Mouse (Mus musculus) kidney, adult 2 months (tissue): ENCODE measurements around the gene Map4k3. TPM values are rescaled to one million over a fixed set of nuclear protein-coding genes. Genes with fewer than 3 reads are reported as not detected.

ENCODE experiments used
- DNase-seq: peaks from one replicate; pipeline ENCODE4 v3.0.0; 2021
- H3K27ac ChIP-seq: fragments of 200-500 bp; 2 replicates; pipeline ENCODE4 v1.5.1; 2012; ENCODE audit warnings: low read depth, low read length, control low read depth, inconsistent platforms; ENCODE audit not compliant: insufficient read depth
- H3K27me3 ChIP-seq: fragments of 200-500 bp; replicated peaks from 2 replicates; pipeline ENCODE4 v1.6.1; 2012; ENCODE audit warnings: mild to moderate bottlenecking, moderate library complexity, low read length, inconsistent platforms; ENCODE audit not compliant: control insufficient read depth, insufficient read depth
- H3K36me3 ChIP-seq: fragments of 200-500 bp; 2 replicates; pipeline ENCODE4 v1.6.1; 2012; ENCODE audit warnings: mild to moderate bottlenecking, moderate library complexity, low read length, inconsistent platforms; ENCODE audit not compliant: control insufficient read depth, insufficient read depth
- H3K4me1 ChIP-seq: fragments of 200-500 bp; 2 replicates; pipeline ENCODE4 v1.6.1; 2011; ENCODE audit warnings: low read length; ENCODE audit not compliant: control insufficient read depth, insufficient read depth
- H3K4me3 ChIP-seq: fragments of 200-500 bp; 2 replicates; pipeline ENCODE4 v1.5.1; 2011; ENCODE audit warnings: mild to moderate bottlenecking, low read depth, low read length, control low read depth; ENCODE audit not compliant: insufficient read depth
- CTCF ChIP-seq: fragments of 200-500 bp; conservative IDR thresholded peaks from 2 replicates; pipeline ENCODE4 v1.5.1; 2011; ENCODE audit warnings: low read depth, mild to moderate bottlenecking, control low read depth, low read length, moderate library complexity, mixed read lengths; ENCODE audit not compliant: insufficient read depth, insufficient read length
- POLR2A ChIP-seq: fragments of 200-500 bp; IDR thresholded peaks from one replicate; pipeline ENCODE4 v1.6.1; 2011; ENCODE audit warnings: low read depth, low read length, control low read depth
- WGBS: fragments of 180-500 bp; shearing (Covaris S2); methylation state at CpG from one replicate; pipeline ENCODE4 v1.1.7; 2018; 5-methylcytosine and 5-hydroxymethylcytosine counted together
- polyA plus RNA-seq: library from polyadenylated mRNA; depleted of rRNA; stranded (reverse); fragments of >200 nt; gene quantifications from 2 replicates; pipeline ENCODE4 v1.2.3, GENCODE M21; 2012

The Map4k3 gene
- polyA plus RNA-seq, 1 experiment = 19.4 TPM

DNA sequence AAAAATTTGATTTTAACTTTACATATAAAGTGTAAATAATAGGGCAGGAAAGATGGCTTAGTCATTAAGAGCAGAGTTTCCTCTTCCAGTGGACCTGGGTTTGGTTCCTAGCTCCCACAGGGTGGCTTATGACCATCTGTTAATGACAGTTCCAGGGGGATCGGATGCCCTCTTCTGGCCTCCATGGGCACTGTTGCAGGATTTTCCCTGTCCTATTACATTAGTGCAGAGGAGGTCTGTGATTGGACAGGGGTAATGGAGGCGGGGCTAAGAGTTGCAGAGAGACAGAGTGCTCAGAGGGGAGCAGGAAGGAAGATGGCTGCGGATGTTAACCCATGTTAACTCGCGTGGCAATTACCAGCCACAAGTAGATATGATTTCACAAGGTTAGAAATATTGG is 95.4 kb downstream of the Map4k3 start:
- 96% methylated on average over 5 of the region's 5 CpGs for WGBS
- Histone ChIP-seq H3K4me1 (no peaks in the 10 kb centered on the region), H3K36me3 (peaks cover 4% of the 10 kb centered on the region), H3K27me3 (no peaks in the 10 kb centered on the region), H3K27ac (no peak overlapping the region), H3K4me3 (no peak overlapping the region)
- no peak for DNase-seq
- TF ChIP-seq POLR2A (no peak), CTCF (no peak)

DNA sequence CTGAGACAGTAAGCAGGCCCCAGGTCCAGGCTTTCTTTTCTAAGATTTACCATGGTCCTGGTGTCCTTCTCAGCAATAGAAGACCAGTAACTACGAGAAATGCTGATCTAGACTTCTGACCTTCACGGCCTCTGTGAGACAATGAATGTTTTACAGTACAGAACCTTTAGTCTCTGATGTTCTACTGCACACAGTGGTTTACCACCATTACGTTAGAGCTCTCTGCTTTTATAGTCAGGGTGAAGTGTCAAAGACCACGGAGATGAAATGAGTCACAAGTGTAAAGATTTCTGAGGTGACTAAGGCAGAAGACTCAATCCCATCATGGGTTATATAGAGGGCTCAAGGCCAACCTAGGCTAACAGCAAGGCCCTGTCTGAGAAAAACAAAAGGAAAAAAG is 95.9 kb downstream of the Map4k3 start:
- H3K27ac ChIP-seq = no peak overlapping the region
- TF ChIP-seq POLR2A (no peak), CTCF (no peak)

DNA sequence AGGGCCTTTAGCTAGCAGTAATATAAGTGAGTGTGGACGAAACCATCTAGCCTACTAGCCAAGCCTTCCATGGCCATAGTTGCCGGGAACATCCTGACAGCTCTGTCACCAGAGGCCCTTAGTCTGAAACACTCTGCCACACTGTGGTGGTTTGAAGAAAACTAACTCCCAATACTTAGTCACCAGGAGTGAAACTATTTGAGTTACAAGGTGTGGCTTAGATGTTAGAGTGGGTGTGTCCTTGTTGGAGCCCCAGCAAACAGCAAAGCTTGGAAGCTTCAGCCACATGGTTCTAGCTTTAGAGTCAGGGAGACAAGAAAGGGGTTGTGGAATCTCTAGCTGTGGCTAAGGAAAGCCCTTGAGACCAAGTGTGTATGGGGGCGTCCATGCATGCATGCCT is 97.3 kb downstream of the Map4k3 start:
- Histone ChIP-seq H3K36me3 (peaks cover 4% of the 10 kb centered on the region), H3K4me1 (no peaks in the 10 kb centered on the region), H3K27me3 (no peaks in the 10 kb centered on the region), H3K27ac (no peak overlapping the region), H3K4me3 (no peak overlapping the region)
- DNase-seq = no peak
- TF ChIP-seq CTCF = no peak
- no peak for TF ChIP-seq POLR2A
- WGBS = 99% methylated on average over 3 of the region's 3 CpGs

More for the DNA sequence above, 95.9 kb downstream of the Map4k3 start:
- H3K36me3 ChIP-seq = peaks cover 4% of the 10 kb centered on the region
- H3K4me3 ChIP-seq = no peak overlapping the region
- WGBS = 97% methylated on average over 4 of the region's 4 CpGs
- no peak for DNase-seq
- H3K4me1 ChIP-seq = no peaks in the 10 kb centered on the region
- H3K27me3 ChIP-seq = no peaks in the 10 kb centered on the region

DNA sequence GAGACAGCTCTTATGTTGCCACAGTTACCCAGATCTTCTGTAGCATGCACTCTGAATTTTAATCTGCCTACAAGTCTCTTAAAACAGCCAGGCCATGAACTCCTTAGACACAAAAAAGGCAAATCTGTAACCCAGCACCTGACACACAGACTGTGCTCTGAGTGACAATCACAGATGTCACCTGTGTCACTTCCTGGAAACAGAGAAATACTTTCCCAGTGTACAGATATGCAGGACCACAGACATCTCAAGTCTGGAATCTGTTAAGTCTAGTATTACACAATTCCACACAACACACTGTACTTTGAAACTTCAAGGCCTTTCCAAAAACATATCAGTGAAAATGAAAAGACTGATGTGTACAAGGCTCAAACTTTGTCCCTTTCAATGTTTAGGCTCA is 103.3 kb downstream of the Map4k3 start:
- Histone ChIP-seq H3K27me3 (no peaks in the 10 kb centered on the region), H3K27ac (no peak overlapping the region), H3K4me1 (no peaks in the 10 kb centered on the region), H3K4me3 (no peak overlapping the region), H3K36me3 (no peaks in the 10 kb centered on the region)
- no peak for TF ChIP-seq CTCF
- TF ChIP-seq POLR2A = no peak
- DNase-seq = no peak

DNA sequence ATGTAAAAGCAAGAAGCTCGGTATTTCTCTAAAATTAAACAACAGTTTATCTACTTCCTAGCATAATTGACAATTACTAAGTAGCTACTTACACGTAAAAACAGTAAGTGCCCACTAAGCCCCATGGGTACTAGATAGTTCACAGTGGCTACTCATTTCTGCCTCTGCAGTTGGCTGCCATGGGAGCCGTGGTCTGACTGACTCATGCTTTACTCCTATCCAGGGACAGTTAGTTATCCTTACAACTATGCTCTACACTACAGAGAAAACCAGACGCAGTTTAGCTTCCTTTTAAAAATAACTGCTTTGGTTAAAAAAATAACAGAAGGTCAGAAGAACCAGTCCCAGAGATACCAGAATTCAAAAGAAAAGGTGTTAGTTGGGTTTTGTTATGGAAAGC is 106.6 kb downstream of the Map4k3 start:
- Histone ChIP-seq H3K36me3 (no peaks in the 10 kb centered on the region; the same call in 1 of the 2 replicates), H3K27me3 (no peaks in the 10 kb centered on the region), H3K4me3 (no peak overlapping the region), H3K27ac (no peak overlapping the region), H3K4me1 (no peaks in the 10 kb centered on the region)
- no peak for TF ChIP-seq POLR2A
- 87% methylated on average over 4 of the region's 4 CpGs for WGBS
- DNase-seq = no peak

DNA sequence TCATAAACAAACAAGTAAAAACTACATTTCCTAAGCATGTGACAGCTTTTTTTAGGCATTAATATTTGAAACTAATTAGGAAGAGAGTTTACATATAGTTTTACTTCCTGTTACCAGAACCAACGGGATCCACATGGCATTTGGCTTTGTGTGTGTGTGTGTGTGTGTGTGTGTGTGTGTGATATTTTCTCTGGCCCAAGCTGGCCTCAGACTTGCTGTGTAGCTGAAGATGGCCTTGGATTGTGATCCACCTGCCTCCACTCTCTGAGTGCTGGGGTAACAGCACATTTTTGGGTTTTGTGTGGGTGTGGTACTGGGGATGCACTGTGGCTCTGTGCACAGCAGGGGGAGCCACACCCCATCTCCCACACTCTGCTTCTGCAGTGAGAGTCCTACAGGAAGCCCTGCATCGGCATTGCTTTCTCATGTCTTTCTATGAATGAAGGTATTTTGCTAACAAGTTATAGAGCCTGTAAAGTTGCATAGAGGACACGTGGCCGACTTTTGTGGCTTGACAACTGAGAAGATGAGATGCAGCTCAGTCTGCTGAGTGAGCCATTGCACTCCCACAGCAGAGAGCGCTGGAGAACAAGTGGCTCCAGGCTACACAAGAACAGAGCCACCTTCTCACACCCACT is 107.4 kb downstream of the Map4k3 start:
- H3K4me3 ChIP-seq = no peak overlapping the region
- H3K4me1 ChIP-seq = no peaks in the 10 kb centered on the region
- no peaks in the 10 kb centered on the region; the same call in 1 of the 2 replicates for H3K36me3 ChIP-seq
- DNase-seq = peak; percentile 58
- WGBS = 47% methylated on average over 5 of the region's 5 CpGs
- H3K27me3 ChIP-seq = no peaks in the 10 kb centered on the region
- H3K27ac ChIP-seq = no peak overlapping the region
- no peak for TF ChIP-seq POLR2A
- TF ChIP-seq CTCF = peak; percentile 93

DNA sequence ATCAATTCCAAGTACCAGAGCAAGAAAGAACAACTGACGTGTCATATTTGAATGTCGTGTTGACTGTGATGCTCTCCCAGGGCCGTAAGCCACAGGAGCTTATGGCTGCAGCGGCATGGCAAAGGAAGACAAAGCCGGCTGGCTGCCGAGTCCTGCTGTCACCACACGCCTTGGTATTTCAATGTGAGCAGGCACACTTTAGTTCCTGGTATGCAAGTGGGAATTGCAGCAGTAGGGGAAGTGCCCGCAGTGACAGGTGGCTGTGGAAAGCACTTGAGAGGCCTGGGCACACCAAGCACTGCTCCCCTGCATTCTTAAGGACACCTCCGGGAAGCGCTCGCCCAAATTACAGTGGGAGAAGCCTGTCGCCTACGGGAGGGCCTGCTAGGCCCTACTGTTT is 108.7 kb downstream of the Map4k3 start:
- no peaks in the 10 kb centered on the region for H3K27me3 ChIP-seq
- H3K4me3 ChIP-seq = no peak overlapping the region
- H3K27ac ChIP-seq = no peak overlapping the region
- H3K36me3 ChIP-seq = peaks cover 1% of the 10 kb centered on the region; the same call in 1 of the 2 replicates
- no peak for TF ChIP-seq CTCF
- no peak for TF ChIP-seq POLR2A
- H3K4me1 ChIP-seq = no peaks in the 10 kb centered on the region
- 91% methylated on average over 13 of the region's 13 CpGs for WGBS
- DNase-seq = no peak

DNA sequence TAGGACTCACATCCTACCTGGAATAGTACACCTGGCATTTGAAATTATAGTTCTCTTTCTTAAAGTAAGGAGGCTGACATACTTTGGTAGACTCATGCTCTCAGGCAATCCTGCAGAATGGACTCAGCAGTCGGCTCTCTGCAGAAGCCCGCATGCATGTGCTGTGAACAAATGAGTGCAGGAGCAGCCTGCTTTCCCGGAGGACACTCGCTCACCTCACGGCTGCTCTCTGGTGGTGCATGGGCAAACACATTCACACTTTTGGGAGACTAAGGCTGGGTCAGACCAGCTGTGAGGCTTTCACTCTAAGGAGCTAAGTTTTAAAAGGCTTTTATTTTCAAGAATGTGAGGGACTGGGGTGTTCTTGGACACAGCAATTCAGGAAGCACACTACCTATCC is 109.4 kb downstream of the Map4k3 start:
- WGBS = 81% methylated on average over 5 of the region's 5 CpGs
- no peaks in the 10 kb centered on the region for H3K27me3 ChIP-seq
- TF ChIP-seq POLR2A (no peak), CTCF (no peak)
- no peak overlapping the region for H3K27ac ChIP-seq
- H3K4me1 ChIP-seq = no peaks in the 10 kb centered on the region
- no peak overlapping the region for H3K4me3 ChIP-seq
- no peak for DNase-seq
- H3K36me3 ChIP-seq = peaks cover 1% of the 10 kb centered on the region; the same call in 1 of the 2 replicates
